Mouse (Mus musculus): ENCODE results near the gene Tmem54.
A peak's percentile ranks its signal among the peaks of the same experiment; 100 is the strongest.

Tmem54 gene

DNA sequence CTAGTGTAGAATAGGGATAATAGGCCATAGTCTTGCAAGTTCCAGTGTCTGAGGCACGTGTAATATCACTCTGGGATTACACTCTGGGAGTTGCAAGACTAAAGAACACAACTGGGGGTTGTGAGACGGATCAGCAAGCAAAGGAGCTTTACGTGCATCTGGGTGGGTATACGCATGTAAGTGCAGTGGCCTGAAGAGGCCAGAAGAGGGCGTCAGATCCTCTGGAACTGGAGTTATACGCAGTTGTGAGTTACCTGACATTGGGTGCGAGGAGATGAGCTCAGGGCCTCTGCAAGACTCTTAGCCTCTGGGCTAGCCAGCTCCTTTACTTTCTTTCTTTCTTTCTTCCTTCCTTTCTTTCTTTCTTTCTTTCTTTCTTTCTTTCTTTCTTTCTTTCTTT is 8.3 kb upstream of the Tmem54 start:
- DNase-seq (ENCODE audit: extremely low spot score, low read depth, low spot score) = no peak

DNA sequence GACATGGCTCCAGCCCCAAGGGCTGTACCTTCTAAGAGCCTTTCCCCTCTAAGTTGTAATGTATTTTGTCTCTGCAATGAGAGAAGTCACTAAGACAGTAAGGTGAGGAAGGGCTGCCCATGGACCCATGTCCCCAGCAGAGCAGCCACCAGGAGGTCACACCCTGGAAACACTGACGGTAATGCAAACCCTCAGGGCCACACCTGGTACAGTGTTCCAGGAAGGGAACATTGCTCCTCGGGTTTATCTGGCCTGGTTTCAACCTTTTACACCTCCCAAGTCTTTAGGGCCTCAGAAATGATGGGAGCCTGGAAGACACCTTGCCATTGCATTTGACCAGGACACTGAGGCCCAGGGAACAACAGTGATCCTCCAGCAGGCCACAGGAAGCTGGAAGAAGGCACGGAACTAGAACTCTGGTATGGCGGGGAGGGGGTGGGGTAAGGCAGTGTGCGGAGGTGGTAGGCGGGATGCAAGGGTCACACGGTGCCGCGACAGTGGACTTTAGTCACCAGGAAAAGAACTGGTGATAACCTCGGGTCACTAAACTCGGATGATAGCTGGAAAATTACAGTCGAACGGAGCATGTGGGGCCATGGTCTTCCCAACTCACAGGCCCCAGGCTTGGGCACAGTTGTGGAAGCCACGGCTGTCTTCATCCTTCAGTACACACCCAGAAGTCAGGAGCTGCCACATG is 3.1 kb upstream of the Tmem54 start:
- no peak for DNase-seq (ENCODE audit: extremely low spot score, low read depth, low spot score)

DNA sequence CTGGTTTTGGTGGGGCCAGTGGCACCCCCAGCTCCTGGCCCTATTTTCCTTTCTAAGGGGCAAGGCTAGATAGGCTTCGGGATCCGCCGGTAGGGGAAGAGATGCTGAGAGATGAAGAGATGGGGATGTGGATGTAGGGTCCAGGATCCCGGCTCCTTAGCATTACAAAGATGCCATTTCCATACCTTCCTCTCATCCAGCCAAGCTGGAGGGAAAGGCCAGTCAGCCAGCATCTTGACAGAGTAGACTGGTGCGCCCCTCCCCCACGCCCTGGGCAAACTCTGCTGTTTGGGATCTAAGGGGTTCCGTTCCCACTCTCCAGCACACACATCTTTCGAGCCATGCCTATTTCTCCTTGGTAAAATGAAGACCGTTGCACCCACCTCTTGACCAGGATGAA is 725 bp downstream of the Tmem54 start:
- no peak for DNase-seq (ENCODE audit: extremely low spot score, low read depth, low spot score)

- no peak for DNase-seq (ENCODE audit: extremely low spot score, low read depth, low spot score)
These were observed 2.1 kb downstream of the Tmem54 start for GRCm38 (mm10) chr4:129107348-129107899.

GRCm38 (mm10) chr4:129108624-129109023 is 3.3 kb downstream of the Tmem54 start:
- no peak for DNase-seq (ENCODE audit: extremely low spot score, low read depth, low spot score)

GRCm38 (mm10) chr4:129110804-129111203 is 5.5 kb downstream of the Tmem54 start:
- no peak for DNase-seq (ENCODE audit: extremely low spot score, low read depth, low spot score)

GRCm38 (mm10) chr4:129111350-129111749 is 6.0 kb downstream of the Tmem54 start:
- no peak for DNase-seq (ENCODE audit: extremely low spot score, low read depth, low spot score)

DNA sequence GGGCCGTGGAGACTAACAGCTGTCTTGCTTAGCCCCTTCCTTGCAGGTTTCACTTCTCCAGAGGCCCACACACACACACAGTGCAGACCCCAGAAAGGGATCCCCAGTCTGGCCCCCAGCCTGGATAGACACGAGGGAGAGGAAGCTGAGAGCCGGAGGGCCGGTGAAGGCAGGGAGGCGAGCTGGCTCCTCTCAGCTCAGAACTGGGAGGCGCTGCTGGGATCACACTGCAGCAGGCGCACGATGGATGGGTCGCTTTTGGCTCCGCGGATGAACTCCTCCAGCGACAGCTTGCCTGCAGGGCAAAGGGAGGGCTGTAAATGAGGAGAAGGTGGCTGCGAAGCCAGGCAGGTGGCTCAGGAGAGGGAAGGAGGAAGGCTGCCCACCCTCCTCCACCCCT is 6.9 kb downstream of the Tmem54 start:
- no peak for DNase-seq (ENCODE audit: extremely low spot score, low read depth, low spot score)

- peak; percentile 58 for DNase-seq (ENCODE audit: extremely low spot score, low read depth, low spot score)
These were observed 8.0 kb downstream of the Tmem54 start for GRCm38 (mm10) chr4:129113083-129113988.

- no peak for DNase-seq (ENCODE audit: extremely low spot score, low read depth, low spot score)
These were observed 11.4 kb downstream of the Tmem54 start for GRCm38 (mm10) chr4:129116703-129117102.

DNA sequence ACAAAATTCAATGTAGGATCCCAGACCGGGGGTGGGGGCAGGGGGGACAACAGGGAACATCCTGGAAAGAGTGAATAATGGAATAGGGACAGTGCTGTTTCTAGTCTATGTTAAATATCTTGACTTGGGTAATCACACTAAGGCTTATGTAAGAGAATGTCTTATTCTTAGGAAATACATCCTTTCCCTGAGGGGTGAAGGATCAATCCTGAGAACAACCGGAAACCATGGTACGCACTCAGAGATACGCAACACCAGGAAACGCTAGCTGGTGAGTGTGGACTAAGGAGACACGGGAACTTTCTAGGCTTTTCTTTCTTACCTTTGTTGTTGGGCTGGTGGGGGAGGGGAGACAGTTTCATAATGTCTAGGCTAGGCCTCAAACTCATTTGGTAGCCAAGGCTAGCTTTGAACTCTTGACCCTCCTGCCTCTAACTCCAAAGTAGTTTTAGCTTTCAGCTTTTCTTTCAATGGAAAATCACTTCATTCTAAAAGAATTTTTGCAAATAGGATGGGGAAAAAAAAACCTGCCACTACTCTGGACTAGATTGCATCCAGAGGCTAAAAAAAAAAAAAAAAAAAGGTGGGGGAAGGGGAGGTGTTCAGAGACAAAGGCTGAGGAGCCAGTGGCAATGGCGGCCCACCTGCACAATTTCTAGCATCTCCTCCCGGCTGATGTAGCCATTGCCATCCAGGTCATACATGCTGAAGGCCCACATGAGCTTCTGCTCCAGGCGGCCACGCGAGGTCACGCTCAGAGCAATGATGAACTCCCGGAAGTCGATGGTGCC is 12.6 kb downstream of the Tmem54 start:
- DNase-seq (ENCODE audit: extremely low spot score, low read depth, low spot score) = no peak

DNA sequence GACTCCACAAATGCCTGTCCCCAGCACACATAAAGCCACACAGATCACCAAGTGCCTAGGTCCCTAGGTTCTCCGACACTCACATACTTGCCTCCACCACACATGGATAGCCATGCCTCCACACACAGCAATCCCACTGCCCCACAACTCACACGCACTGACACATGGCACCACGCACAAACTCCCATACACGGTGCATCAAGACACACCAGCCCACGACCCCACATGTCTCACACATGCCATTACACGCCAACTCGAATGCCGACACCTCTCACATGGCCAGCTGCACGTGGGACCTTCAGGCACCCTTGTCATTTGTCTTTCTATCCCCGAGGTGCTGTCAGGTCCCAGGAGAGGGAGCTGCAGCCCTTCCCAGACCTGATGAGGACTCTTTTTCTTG is 14.4 kb downstream of the Tmem54 start:
- DNase-seq (ENCODE audit: extremely low spot score, low read depth, low spot score) = no peak

- no peak for DNase-seq (ENCODE audit: extremely low spot score, low read depth, low spot score)
These were observed 15.4 kb downstream of the Tmem54 start for GRCm38 (mm10) chr4:129120520-129121445.

DNA sequence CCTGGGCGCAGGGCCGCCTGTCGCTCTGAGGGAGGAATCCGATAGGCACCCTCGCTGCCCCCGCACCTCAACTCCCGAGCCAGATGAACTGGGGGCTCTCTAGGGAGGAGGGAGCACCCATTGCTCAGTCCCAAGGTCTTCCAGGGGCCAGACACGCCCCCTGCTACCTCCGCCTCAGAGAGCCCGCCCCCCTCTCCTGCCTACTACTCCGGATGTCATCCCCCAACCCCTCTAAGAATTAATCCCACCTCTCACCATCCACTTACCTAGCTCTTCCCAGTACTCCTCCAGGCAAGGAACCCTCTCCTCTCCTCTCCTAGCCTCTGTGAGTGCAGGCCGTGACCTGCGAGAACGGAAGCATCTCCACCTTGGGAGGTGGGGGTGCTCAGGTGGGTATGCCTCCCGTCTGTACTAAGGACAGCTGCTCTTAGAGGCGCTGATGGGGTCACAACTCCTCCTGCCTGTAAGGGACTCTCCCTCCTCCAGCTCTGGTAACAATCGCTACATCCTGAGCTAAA is 16.3 kb downstream of the Tmem54 start, which contains the start of gene Hpca:
Gene Hpca, minus strand, starts transcription at position 468 of the 518 bp plus-strand sequence.
- DNase-seq (ENCODE audit: extremely low spot score, low read depth, low spot score) = no peak

GRCm38 (mm10) chr4:129122107-129122506 is 16.8 kb downstream of the Tmem54 start:
- DNase-seq (ENCODE audit: extremely low spot score, low read depth, low spot score) = no peak

DNA sequence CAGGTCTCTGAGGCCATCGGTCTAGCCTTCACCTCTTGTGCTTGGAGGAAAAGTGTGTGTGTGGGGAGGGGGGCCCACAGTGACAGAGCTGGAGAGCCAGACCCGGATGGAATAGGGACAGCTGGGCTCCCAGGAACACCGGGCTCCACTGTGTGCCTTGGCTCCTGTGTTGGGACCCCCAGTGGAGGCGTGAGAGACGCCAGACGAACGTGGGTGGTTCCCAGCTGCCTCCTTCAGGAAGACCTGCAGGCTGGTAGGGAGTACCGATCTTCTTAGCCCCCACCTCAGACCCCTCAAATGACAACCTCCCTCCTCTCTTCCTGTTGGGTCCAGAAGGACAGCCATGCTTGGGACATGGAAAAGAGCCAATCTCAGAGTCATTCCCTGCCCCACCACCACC is 17.4 kb downstream of the Tmem54 start:
- DNase-seq (ENCODE audit: extremely low spot score, low read depth, low spot score) = no peak

- DNase-seq (ENCODE audit: extremely low spot score, low read depth, low spot score) = no peak
These were observed 19.4 kb downstream of the Tmem54 start for GRCm38 (mm10) chr4:129124652-129125146.

GRCm38 (mm10) chr4:129125736-129126451 is 20.5 kb downstream of the Tmem54 start:
- DNase-seq (ENCODE audit: extremely low spot score, low read depth, low spot score) = no peak

Data from hindlimb bud, embryonic 11.5 days (tissue).